Mouse (Mus musculus): Measurements from ENCODE around the gene Zfp568.
"Not testable (repeated sequence)": the region's sequence is repeated elsewhere in the genome, so short reads cannot be mapped to it uniquely, and the experiment has no call there.

- not testable (repeated sequence) for TF ChIP-seq CTCF (IDR thresholded peaks at IDR 0.05; ENCODE audit: borderline replicate concordance, insufficient read depth, low read depth, low read length); POLR2A (IDR thresholded peaks at IDR 0.05; ENCODE audit: borderline replicate concordance, insufficient read depth, low read length)
Measured at GRCm38 (mm10) chr7:29965115-29965810, 18.5 kb upstream of the Zfp568 start.

Measured in cerebellum, adult 2 months (tissue).